Mouse (Mus musculus) midbrain, embryonic 10.5 days (tissue): ENCODE measurements around the gene St8sia1. TPM values are rescaled to one million over a fixed set of nuclear protein-coding genes. Genes with fewer than 3 reads are reported as not detected.

ENCODE experiments used
- DNase-seq: peaks from one replicate; pipeline ENCODE4 v3.0.0-alpha.2; 2017; ENCODE audit warnings: low spot score
- H3K27ac ChIP-seq: fragments of 300-500 bp; sonication (generic); replicated peaks from 2 replicates; pipeline ENCODE4 v1.5.1; 2016; ENCODE audit warnings: mild to moderate bottlenecking
- H3K27me3 ChIP-seq: fragments of 300-500 bp; sonication (generic); 2 replicates; pipeline ENCODE4 v1.6.1; 2016; ENCODE audit warnings: low read depth, mild to moderate bottlenecking; ENCODE audit not compliant: poor library complexity, severe bottlenecking
- H3K36me3 ChIP-seq: fragments of 300-500 bp; sonication (generic); 2 replicates; pipeline ENCODE4 v1.6.1; 2016; ENCODE audit warnings: mild to moderate bottlenecking, moderate library complexity
- H3K4me1 ChIP-seq: fragments of 300-500 bp; sonication (generic); 2 replicates; pipeline ENCODE4 v1.6.1; 2016
- H3K4me3 ChIP-seq: fragments of 300-500 bp; sonication (generic); 2 replicates; pipeline ENCODE4 v1.5.1; 2016; ENCODE audit warnings: mild to moderate bottlenecking, moderate library complexity
- H3K9me3 ChIP-seq: fragments of 300-500 bp; sonication (generic); replicated peaks from 2 replicates; pipeline ENCODE4 v1.6.1; 2016; ENCODE audit warnings: mild to moderate bottlenecking
- WGBS: fragments of 180-500 bp; shearing (Covaris S2); methylation state at CpG from one replicate; pipeline ENCODE4 v1.1.7; 2016; 5-methylcytosine and 5-hydroxymethylcytosine counted together
- polyA plus RNA-seq: library from polyadenylated mRNA; unstranded; fragments of >200 nt; fragmentation: Nextera tagmentation; extraction: Ambion mirVana; gene quantifications from 2 replicates; pipeline ENCODE4 v1.2.1, GENCODE M21; 2016

St8sia1 gene
- polyA plus RNA-seq, 1 experiment from 2014 or later, result 3.9 TPM

DNA sequence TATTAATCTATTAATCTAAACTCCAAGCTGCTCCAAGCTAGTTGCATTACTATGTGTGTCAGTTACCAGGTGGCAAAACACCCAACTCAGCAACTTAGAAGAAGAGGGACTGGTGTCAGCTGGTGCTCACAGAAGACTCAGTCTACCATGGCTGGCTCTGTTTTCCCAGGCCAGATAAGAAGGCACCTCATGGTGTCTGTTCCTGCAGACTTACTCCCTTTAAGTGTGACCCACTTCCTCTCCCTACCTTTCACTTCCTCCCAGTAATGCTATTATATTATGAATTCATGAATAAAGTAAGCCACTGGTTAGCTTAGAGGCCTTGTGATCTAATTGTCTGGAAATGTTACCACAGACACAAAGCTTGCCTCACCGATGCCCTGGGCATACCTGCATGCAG is 3.2 kb upstream of the St8sia1 start:
- Histone ChIP-seq H3K27me3 (peaks cover 14% of the 10 kb centered on the region), H3K27ac (no peak overlapping the region), H3K4me1 (peaks cover 18% of the 10 kb centered on the region), H3K36me3 (no peaks in the 10 kb centered on the region), H3K4me3 (no peak overlapping the region), H3K9me3 (no peaks in the 10 kb centered on the region)
- DNase-seq, result no peak
- 91% methylated on average over 1 of the region's 1 CpGs for WGBS

DNA sequence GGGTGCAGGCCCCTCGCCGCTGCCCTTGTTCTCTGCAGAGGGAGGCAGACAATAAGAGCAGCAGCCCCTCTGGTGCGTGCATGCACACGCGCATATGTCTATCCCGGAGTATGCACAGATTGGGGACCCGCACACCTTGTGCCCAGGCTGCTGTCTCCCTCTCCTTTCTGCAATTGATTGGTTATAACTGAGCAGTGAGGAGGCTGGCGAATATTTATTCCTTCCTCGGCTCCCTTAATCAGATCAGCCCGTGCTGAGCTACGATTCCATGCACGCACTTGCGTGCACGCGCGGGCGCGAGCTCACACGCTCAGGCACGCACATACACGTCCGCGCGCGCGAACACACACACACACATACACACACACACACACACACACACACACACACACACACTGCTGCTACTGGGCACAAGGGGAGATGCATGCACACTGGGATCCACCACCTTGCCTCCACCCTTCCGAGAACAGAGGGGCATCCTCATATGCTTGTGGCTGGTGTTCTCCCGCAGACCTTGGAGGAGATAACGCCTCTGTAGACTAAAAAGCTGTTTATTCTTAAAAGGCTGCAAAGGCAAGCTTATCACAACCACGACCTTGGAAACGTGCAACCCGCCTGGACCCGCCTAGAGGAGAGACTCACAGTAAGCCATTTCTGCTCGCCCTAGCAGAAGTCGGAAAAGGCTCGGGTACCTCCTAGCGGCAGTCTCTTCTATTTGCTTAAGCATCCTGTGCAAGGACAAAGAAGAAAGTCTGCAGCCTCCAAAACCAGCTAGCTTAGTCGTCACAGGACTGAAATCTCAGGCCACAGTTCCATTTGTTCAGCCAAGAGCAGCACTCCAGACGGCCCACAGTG is 506 bp upstream of the St8sia1 start:
- no peaks in the 10 kb centered on the region for H3K9me3 ChIP-seq
- WGBS, result under 1% methylated on average over 39 of the region's 39 CpGs
- peaks cover 15% of the 10 kb centered on the region for H3K27me3 ChIP-seq
- peak overlapping the region; percentile 93 for H3K27ac ChIP-seq
- H3K4me1 ChIP-seq, result peaks cover 25% of the 10 kb centered on the region
- peaks cover 9% of the 10 kb centered on the region for H3K36me3 ChIP-seq
- DNase-seq, result peak; percentile 84
- H3K4me3 ChIP-seq, result peak overlapping the region; percentile 77

DNA sequence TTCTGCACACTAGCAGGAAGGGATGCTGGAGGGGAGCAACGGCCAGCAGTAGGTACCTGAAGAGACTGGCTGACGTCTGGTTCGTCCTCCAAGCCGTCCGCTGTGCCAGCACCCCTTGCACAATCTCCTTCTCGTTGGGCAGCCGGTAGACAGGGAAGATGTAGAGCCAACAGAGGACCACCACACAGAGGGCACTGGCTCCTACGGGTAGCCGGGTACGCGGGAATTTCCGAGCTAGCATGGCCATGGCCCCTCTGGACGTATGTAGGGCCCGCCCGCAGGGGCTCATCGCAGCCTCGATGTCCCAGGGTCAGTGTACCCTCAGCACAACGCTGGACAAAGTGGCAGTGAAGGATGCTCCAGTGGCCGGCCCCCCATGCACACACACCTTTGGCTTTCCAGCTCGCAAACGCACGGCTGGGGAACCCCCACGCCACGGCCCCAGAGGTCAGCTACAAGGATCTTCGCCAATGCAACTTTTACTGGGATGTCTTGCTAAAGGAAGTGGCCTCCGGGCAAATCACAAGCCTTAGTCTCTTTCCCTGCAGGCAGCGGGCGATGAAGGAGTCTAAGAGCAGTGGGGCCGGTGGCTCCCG is 674 bp downstream of the St8sia1 start:
- Histone ChIP-seq H3K4me1 (peaks cover 25% of the 10 kb centered on the region), H3K36me3 (peaks cover 10% of the 10 kb centered on the region), H3K4me3 (peak overlapping the region; percentile 77), H3K27ac (peak overlapping the region; percentile 93), H3K9me3 (no peaks in the 10 kb centered on the region), H3K27me3 (peaks cover 15% of the 10 kb centered on the region)
- no peak for DNase-seq
- 27% methylated on average over 30 of the region's 30 CpGs for WGBS

DNA sequence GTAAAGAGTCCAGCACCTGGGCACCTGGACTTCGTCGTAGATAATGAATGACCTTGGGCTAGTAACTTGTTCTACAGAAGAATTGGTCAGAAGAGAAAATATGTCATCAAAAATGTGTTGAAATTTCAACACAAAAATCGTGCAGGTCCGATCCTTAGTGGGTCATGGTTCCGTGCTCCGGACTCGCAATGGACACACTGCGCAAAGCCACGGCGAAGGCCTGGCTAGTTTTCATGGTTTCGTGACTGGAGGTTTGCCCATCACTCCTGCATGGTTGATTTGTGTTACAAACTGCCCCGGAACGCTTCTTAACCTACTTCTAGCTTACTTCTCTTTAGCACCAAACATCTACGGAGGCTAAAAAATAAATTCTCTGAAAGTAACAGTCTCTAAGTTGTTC is 1.4 kb downstream of the St8sia1 start:
- Histone ChIP-seq H3K4me3 (peak overlapping the region; percentile 77), H3K27ac (no peak overlapping the region)

DNA sequence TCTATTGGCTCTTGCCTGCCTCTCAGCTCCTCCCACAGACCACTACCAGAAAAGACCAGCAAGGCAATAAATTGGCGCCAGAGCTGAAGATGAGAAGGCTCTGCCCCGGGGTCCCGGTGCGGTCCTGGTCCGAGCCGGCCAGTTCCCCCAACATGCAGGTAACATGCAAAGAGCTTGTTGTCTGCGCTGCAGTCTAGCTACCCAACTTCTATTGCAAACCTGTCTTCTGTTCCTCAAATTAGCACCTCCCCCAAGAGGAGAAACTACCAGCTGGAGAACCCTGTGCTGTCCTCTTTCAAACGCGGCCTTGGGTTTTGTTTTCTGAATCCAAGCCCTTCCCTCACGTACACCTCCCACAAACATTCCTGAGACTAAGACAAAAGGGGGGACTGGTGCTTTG is 1.8 kb downstream of the St8sia1 start:
- DNase-seq, result no peak
- Histone ChIP-seq H3K27me3 (peaks cover 15% of the 10 kb centered on the region), H3K4me1 (peaks cover 25% of the 10 kb centered on the region), H3K27ac (no peak overlapping the region), H3K4me3 (peak overlapping the region; percentile 12; the same call in 1 of the 2 replicates), H3K9me3 (no peaks in the 10 kb centered on the region), H3K36me3 (peaks cover 10% of the 10 kb centered on the region)
- 81% methylated on average over 10 of the region's 10 CpGs for WGBS

More for the DNA sequence above, 1.4 kb downstream of the St8sia1 start:
- no peak for DNase-seq
- H3K27me3 ChIP-seq, result peaks cover 15% of the 10 kb centered on the region
- peaks cover 25% of the 10 kb centered on the region for H3K4me1 ChIP-seq
- H3K9me3 ChIP-seq, result no peaks in the 10 kb centered on the region
- 93% methylated on average over 14 of the region's 14 CpGs for WGBS
- peaks cover 10% of the 10 kb centered on the region for H3K36me3 ChIP-seq

DNA sequence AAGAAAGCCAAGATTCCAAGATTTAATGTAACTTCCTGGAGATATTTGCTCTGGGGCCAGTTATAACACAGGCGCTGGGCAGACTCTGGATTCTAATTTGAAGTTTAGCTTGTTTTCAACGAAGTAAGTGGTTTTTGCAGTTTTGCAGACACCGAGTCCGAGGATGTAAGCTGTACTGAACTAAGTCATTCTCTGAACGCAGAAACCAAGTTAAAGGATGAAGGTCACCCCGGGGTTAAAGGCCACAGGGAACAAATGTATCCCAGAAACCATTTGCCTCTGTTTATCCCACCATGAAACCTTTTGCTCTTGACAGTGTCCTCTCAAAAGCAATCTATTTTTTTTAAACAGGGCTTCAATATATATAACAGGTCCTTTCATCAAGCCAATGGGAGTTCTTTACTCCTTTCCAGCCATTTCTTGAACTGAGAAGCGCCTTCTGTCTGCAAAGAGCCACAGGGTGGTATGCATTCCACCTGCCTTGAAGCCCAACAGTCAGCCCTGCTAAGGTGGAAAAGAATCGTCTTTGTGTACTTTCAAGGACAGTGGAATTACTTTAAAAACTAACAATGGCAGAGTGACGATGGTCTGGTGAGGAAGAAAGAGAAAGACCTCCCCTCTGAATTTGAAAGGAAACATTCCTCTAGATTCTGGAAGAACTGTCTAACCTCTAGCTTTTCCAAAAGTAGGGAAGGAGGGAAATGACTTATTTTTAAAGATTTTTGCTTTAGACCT is 2.4 kb downstream of the St8sia1 start:
- peak overlapping the region; percentile 12; the same call in 1 of the 2 replicates for H3K4me3 ChIP-seq
- 82% methylated on average over 9 of the region's 9 CpGs for WGBS
- peaks cover 25% of the 10 kb centered on the region for H3K4me1 ChIP-seq
- H3K27ac ChIP-seq, result no peak overlapping the region
- no peak for DNase-seq
- peaks cover 15% of the 10 kb centered on the region for H3K27me3 ChIP-seq
- H3K9me3 ChIP-seq, result no peaks in the 10 kb centered on the region
- peaks cover 10% of the 10 kb centered on the region for H3K36me3 ChIP-seq

GRCm38 (mm10) chr6:142956556-142956955 is 7.7 kb downstream of the St8sia1 start:
- Histone ChIP-seq H3K27me3 (no peaks in the 10 kb centered on the region), H3K27ac (no peak overlapping the region), H3K4me1 (peaks cover under 1% of the 10 kb centered on the region; the same call in 1 of the 2 replicates), H3K4me3 (no peak overlapping the region), H3K36me3 (peaks cover 10% of the 10 kb centered on the region), H3K9me3 (no peaks in the 10 kb centered on the region)
- no peak for DNase-seq
- 90% methylated on average over 4 of the region's 4 CpGs for WGBS

- DNase-seq, result no peak
- Histone ChIP-seq H3K27me3 (no peaks in the 10 kb centered on the region), H3K36me3 (peaks cover 7% of the 10 kb centered on the region), H3K4me1 (no peaks in the 10 kb centered on the region), H3K9me3 (no peaks in the 10 kb centered on the region), H3K4me3 (no peak overlapping the region), H3K27ac (no peak overlapping the region)
- 89% methylated on average over 3 of the region's 3 CpGs for WGBS
Observed at GRCm38 (mm10) chr6:142955281-142955680, 9.0 kb downstream of the St8sia1 start.

DNA sequence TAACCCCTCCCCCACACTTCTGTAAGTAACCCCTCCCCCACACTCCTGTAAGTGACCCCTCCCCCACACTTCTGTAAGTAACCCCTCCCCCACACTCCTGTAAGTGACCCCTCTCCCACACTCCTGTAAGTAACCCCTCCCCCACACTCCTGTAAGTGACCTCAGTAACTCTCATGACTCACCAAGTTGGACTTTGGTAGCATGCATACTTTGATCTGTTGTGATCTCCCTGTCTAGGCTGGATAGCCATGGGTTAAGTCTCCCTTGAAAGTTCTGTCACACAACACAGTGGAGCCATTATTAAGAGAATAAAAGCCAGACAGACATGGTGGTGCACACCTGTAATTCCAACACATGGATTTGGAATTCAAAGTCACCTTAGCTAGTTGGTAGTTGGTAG is 11.1 kb downstream of the St8sia1 start:
- Histone ChIP-seq H3K4me1 (peaks cover 6% of the 10 kb centered on the region; the same call in 1 of the 2 replicates), H3K27ac (no peak overlapping the region)

GRCm38 (mm10) chr6:142952361-142952954 is 11.8 kb downstream of the St8sia1 start:
- H3K4me1 ChIP-seq, result peaks cover 6% of the 10 kb centered on the region; the same call in 1 of the 2 replicates
- no peak for DNase-seq
- 92% methylated on average over 7 of the region's 7 CpGs for WGBS
- H3K4me3 ChIP-seq, result no peak overlapping the region
- no peaks in the 10 kb centered on the region for H3K36me3 ChIP-seq
- no peaks in the 10 kb centered on the region for H3K27me3 ChIP-seq
- H3K27ac ChIP-seq, result no peak overlapping the region
- no peaks in the 10 kb centered on the region for H3K9me3 ChIP-seq

More for the DNA sequence above, 11.1 kb downstream of the St8sia1 start:
- Histone ChIP-seq H3K36me3 (no peaks in the 10 kb centered on the region), H3K27me3 (no peaks in the 10 kb centered on the region), H3K4me3 (no peak overlapping the region), H3K9me3 (no peaks in the 10 kb centered on the region)
- no peak for DNase-seq

GRCm38 (mm10) chr6:142951564-142952308 is 12.5 kb downstream of the St8sia1 start:
- Histone ChIP-seq H3K27me3 (no peaks in the 10 kb centered on the region), H3K36me3 (no peaks in the 10 kb centered on the region), H3K4me3 (no peak overlapping the region), H3K9me3 (no peaks in the 10 kb centered on the region), H3K4me1 (peaks cover 6% of the 10 kb centered on the region; the same call in 1 of the 2 replicates), H3K27ac (no peak overlapping the region)
- 94% methylated on average over 7 of the region's 7 CpGs for WGBS
- no peak for DNase-seq

DNA sequence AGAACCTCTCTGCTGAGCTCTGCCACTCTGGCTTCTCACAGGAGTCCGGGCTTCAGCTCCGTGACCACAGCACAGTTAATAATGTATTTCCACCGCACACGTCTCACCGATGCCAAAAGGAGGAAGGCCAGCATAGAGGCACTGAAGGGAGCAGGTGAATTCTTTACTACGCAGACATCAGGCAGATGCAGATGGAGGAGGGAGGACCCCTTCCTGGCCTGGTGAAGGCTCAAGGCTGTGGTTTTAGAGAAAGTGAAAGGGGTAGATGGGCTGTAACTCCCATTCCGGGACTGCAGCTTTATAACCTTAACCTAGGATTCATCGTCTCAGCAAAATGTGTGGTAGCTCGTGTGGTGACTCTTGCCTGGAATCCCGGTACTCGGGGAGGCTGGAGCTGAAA is 13.9 kb downstream of the St8sia1 start:
- peaks cover 8% of the 10 kb centered on the region; the same call in 1 of the 2 replicates for H3K4me1 ChIP-seq
- H3K4me3 ChIP-seq, result no peak overlapping the region
- H3K36me3 ChIP-seq, result no peaks in the 10 kb centered on the region
- WGBS, result 89% methylated on average over 11 of the region's 11 CpGs
- H3K9me3 ChIP-seq, result no peaks in the 10 kb centered on the region
- DNase-seq, result no peak
- H3K27ac ChIP-seq, result no peak overlapping the region
- H3K27me3 ChIP-seq, result no peaks in the 10 kb centered on the region
